Mouse (Mus musculus): Measurements from ENCODE around the gene Ces3b.

DNA sequence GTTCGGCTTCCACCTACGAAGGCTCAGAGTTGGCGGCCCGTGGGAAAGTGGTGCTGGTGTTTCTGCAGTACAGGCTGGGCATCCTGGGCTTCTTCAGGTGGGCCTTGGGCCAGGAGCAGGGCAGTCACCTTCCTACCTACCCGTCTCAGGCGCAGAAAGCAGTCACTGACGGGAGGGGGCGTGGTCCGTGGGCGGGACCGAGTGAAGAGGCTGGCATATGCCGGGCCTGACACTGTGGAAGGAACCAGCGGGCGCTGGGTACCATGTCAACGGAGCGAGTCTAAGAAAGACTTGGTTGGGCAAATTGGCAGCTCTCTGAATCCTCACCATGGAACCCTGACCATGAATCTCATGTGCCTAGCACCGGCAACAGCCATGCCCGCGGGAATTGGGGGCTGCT lies 58.8 kb downstream of the Ces3b start:
- no peak for TF ChIP-seq CTCF (conservative IDR thresholded peaks at IDR 0.05 in 1 of 2, IDR thresholded peaks at IDR 0.05 in 1 of 2; ENCODE audit: low read depth in 2 of 2, low read length in 2 of 2)
- no peak for TF ChIP-seq MAZ (IDR thresholded peaks at IDR 0.05; ENCODE audit: low read depth, low read length)
- TF ChIP-seq POLR2A (IDR thresholded peaks at IDR 0.05; ENCODE audit: low read depth, low read length), result no peak
- no peak for TF ChIP-seq ZNF384 (IDR thresholded peaks at IDR 0.05; ENCODE audit: low read depth, low read length)
- TF ChIP-seq RCOR1 (conservative IDR thresholded peaks at IDR 0.05; ENCODE audit: low read depth, low read length), result no peak
- TF ChIP-seq SIN3A (IDR thresholded peaks at IDR 0.05; ENCODE audit: low read length), result no peak
- no peak for TF ChIP-seq MEF2A (IDR thresholded peaks at IDR 0.05; ENCODE audit: borderline replicate concordance, low read depth, low read length)
- no peak for TF ChIP-seq MYC (IDR thresholded peaks at IDR 0.05; ENCODE audit: low read depth, low read length)
- no peak for TF ChIP-seq RAD21 (IDR thresholded peaks at IDR 0.05; ENCODE audit: low read depth, low read length)
- no peak for TF ChIP-seq IRF4 (IDR thresholded peaks at IDR 0.05; ENCODE audit: low read depth, low read length)
- no peak for TF ChIP-seq SMC3 (IDR thresholded peaks at IDR 0.05; ENCODE audit: low read depth, low read length)

All from CH12.LX (cell line).